Mouse (Mus musculus) heart, postnatal 14 days (tissue): ENCODE measurements around the gene Rtraf. TPM values are rescaled to one million over a fixed set of nuclear protein-coding genes. Genes with fewer than 3 reads are reported as not detected.

Experiments used
- DNase-seq, 2 experiments: peaks; one replicate each; pipeline ENCODE4 v3.0.0; 2021 to 2022
- intact Hi-C: fragments of 180-260 bp; cut with DNase I; formaldehyde crosslinking; loops from one replicate; pipeline ENCODE4 v1.15.1; 2025
- total RNA-seq, 2 experiments: library from RNA; stranded (reverse); gene quantifications; 2 replicates each; pipeline ENCODE4 v1.2.3; 2021

Gene Rtraf
- total RNA-seq, 2 experiments from 2014 or later, result 63.5 to 69.3 TPM

GRCm38 (mm10) chr14:19763527-19763926 is 60.1 kb downstream of the Rtraf start:
- intact Hi-C loops, result no loop called here
- peak in 1 of 2 experiments; percentile 33 for DNase-seq

- intact Hi-C loops, result no loop called here
- DNase-seq, result no peak
These were observed 61.6 kb downstream of the Rtraf start for GRCm38 (mm10) chr14:19762014-19762413.

Other genes with a start within 250 kb of the Rtraf start
- gene Gm2237, start 238.7 kb downstream of the Rtraf start, total RNA-seq, result 1 to 10 TPM; 1.3 to 2.7 TPM
- not detected for gene Gm5458, start 221.2 kb downstream of the Rtraf start, total RNA-seq
- gene Nid2, start 72.6 kb downstream of the Rtraf start, total RNA-seq, result 10 to 100 TPM; 89.0 to 89.7 TPM
- gene Gng2, start 153.8 kb upstream of the Rtraf start, total RNA-seq, result 10 to 100 TPM; 13.9 to 21.2 TPM